Mouse (Mus musculus): ENCODE measurements around the gene Kdm5b. TPM values are rescaled to one million over a fixed set of nuclear protein-coding genes. Genes with fewer than 3 reads are reported as not detected.

Gene Kdm5b
- polyA plus RNA-seq, 1 experiment from 2014 or later: 98.2 TPM

- H3K36me3 ChIP-seq (replicated peaks): no peaks in the 10 kb centered on the region
- no peak overlapping the region for H3K4me2 ChIP-seq
- 66% methylated on average over 7 of the region's 7 CpGs for WGBS
- no peak for ATAC-seq (ENCODE audit: low FRiP score)
- no peak overlapping the region for H3K4me3 ChIP-seq (replicated peaks)
- peaks cover 12% of the 10 kb centered on the region for H3K27me3 ChIP-seq
- no peak overlapping the region for H3K9ac ChIP-seq
- H3K4me1 ChIP-seq: no peaks in the 10 kb centered on the region
- H3K27ac ChIP-seq: no peak overlapping the region
- H3K9me3 ChIP-seq: no peaks in the 10 kb centered on the region
Measured at GRCm38 (mm10) chr1:134660163-134660562, 100.2 kb downstream of the Kdm5b start.

- no peak overlapping the region for H3K27ac ChIP-seq
- no peak for ATAC-seq (ENCODE audit: low FRiP score)
- 80% methylated on average over 10 of the region's 10 CpGs for WGBS
Measured at GRCm38 (mm10) chr1:134671234-134672070, 111.5 kb downstream of the Kdm5b start.

GRCm38 (mm10) chr1:134674312-134674711 lies 114.3 kb downstream of the Kdm5b start:
- ATAC-seq (ENCODE audit: low FRiP score): no peak
- WGBS: 4% methylated on average over 1 of the region's 1 CpGs
- no peak overlapping the region for H3K27ac ChIP-seq
- no peaks in the 10 kb centered on the region for H3K4me1 ChIP-seq
- no peaks in the 10 kb centered on the region for H3K9me3 ChIP-seq
- H3K9ac ChIP-seq: no peak overlapping the region
- no peak overlapping the region for H3K4me2 ChIP-seq
- 0 out of 2 replicates have a peak, but pooled peaks cover under 1% of the 10 kb centered on the region for H3K27me3 ChIP-seq
- no peak overlapping the region for H3K4me3 ChIP-seq (replicated peaks)
- no peaks in the 10 kb centered on the region for H3K36me3 ChIP-seq (replicated peaks)

More at GRCm38 (mm10) chr1:134671234-134672070, 111.5 kb downstream of the Kdm5b start:
- H3K9me3 ChIP-seq: no peaks in the 10 kb centered on the region
- no peaks in the 10 kb centered on the region for H3K4me1 ChIP-seq
- no peak overlapping the region for H3K4me3 ChIP-seq (replicated peaks)
- H3K27me3 ChIP-seq: 0 out of 2 replicates have a peak, but pooled peaks cover 7% of the 10 kb centered on the region
- H3K9ac ChIP-seq: no peak overlapping the region
- no peaks in the 10 kb centered on the region for H3K36me3 ChIP-seq (replicated peaks)
- no peak overlapping the region for H3K4me2 ChIP-seq

- H3K27me3 ChIP-seq: peaks cover 13% of the 10 kb centered on the region; the same call in 1 of the 2 replicates
- no peak for ATAC-seq (ENCODE audit: low FRiP score)
- no peak overlapping the region for H3K27ac ChIP-seq
- 80% methylated on average over 4 of the region's 4 CpGs for WGBS
- H3K9ac ChIP-seq: no peak overlapping the region
- no peaks in the 10 kb centered on the region for H3K9me3 ChIP-seq
- H3K4me1 ChIP-seq: no peaks in the 10 kb centered on the region
- H3K36me3 ChIP-seq (replicated peaks): no peaks in the 10 kb centered on the region
- H3K4me2 ChIP-seq: no peak overlapping the region
- H3K4me3 ChIP-seq (replicated peaks): no peak overlapping the region
Measured at GRCm38 (mm10) chr1:134679445-134679844, 119.5 kb downstream of the Kdm5b start.

- Histone ChIP-seq H3K4me2 (no peak overlapping the region), H3K4me1 (no peaks in the 10 kb centered on the region), H3K9ac (no peak overlapping the region), H3K4me3 (replicated peaks) (no peak overlapping the region), H3K27ac (no peak overlapping the region), H3K9me3 (no peaks in the 10 kb centered on the region), H3K27me3 (peaks cover 13% of the 10 kb centered on the region; the same call in 1 of the 2 replicates), H3K36me3 (replicated peaks) (no peaks in the 10 kb centered on the region)
- ATAC-seq (ENCODE audit: low FRiP score): no peak
- 19% methylated on average over 6 of the region's 6 CpGs for WGBS
Measured at GRCm38 (mm10) chr1:134680617-134681016, 120.6 kb downstream of the Kdm5b start.

- H3K9ac ChIP-seq: no peak overlapping the region
- H3K4me1 ChIP-seq: no peaks in the 10 kb centered on the region
- H3K4me3 ChIP-seq (replicated peaks): no peak overlapping the region
- H3K9me3 ChIP-seq: no peaks in the 10 kb centered on the region
- H3K4me2 ChIP-seq: no peak overlapping the region
- 68% methylated on average over 9 of the region's 9 CpGs for WGBS
- H3K27me3 ChIP-seq: peaks cover 13% of the 10 kb centered on the region; the same call in 1 of the 2 replicates
- no peaks in the 10 kb centered on the region for H3K36me3 ChIP-seq (replicated peaks)
- no peak for ATAC-seq (ENCODE audit: low FRiP score)
- H3K27ac ChIP-seq: no peak overlapping the region
Measured at GRCm38 (mm10) chr1:134682460-134682859, 122.5 kb downstream of the Kdm5b start.

Other genes with a start within 250 kb of the Kdm5b start
- gene Ppfia4, start 227.2 kb upstream of the Kdm5b start, polyA plus RNA-seq (2016; fragmentation: Nextera tagmentation; extraction: Ambion mirVana): 3.1 and 3.2 TPM in 2 replicates
- 130 and 131 TPM in 2 replicates for gene Tmem183a, start 198.2 kb upstream of the Kdm5b start, polyA plus RNA-seq (2016; fragmentation: Nextera tagmentation; extraction: Ambion mirVana)
- not detected in 2 replicates for gene 4933406M09Rik, start 174.2 kb upstream of the Kdm5b start, polyA plus RNA-seq (2016; fragmentation: Nextera tagmentation; extraction: Ambion mirVana)
- gene Cyb5r1, start 154.6 kb upstream of the Kdm5b start, polyA plus RNA-seq (2016; fragmentation: Nextera tagmentation; extraction: Ambion mirVana): 19.2 and 21.5 TPM in 2 replicates
- gene Adipor1, start 144.8 kb upstream of the Kdm5b start, polyA plus RNA-seq (2016; fragmentation: Nextera tagmentation; extraction: Ambion mirVana): 61.1 and 65.1 TPM in 2 replicates
- 33.2 and 34.1 TPM in 2 replicates for gene Klhl12, start 104.6 kb upstream of the Kdm5b start, polyA plus RNA-seq (2016; fragmentation: Nextera tagmentation; extraction: Ambion mirVana)
- 41.6 and 41.7 TPM in 2 replicates for gene Rabif, start 65.5 kb upstream of the Kdm5b start, polyA plus RNA-seq (2016; fragmentation: Nextera tagmentation; extraction: Ambion mirVana)
- not detected in 2 replicates for gene Mgat4e, start 10.5 kb upstream of the Kdm5b start, polyA plus RNA-seq (2016; fragmentation: Nextera tagmentation; extraction: Ambion mirVana)
- gene Syt2, start 86.5 kb downstream of the Kdm5b start, polyA plus RNA-seq (2016; fragmentation: Nextera tagmentation; extraction: Ambion mirVana): 0.95 and 1.2 TPM in 2 replicates